21 mouse cellular contexts compared by ENCODE assay signal in the genomic region with DNA sequence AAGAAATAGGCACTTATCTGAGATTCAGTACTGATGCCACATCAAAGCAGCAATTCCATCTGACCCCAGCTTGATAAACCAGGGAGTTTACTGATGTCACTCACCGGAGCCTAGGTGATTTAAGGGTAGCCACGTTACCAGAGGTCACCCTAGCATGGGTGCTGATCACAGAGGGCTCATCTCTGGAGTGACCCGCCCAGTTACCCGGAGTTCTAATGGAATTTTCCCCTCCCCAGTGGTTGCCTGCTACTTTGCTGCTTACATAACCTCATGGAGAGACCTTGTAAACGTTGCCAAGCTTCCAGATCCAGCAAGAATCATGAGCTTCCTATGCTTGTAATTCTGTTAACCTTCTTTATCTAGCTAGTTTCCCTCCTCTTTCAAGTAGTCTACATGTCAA.
DNase-seq lines count a peak whose midpoint lies in the region; ATAC-seq and TF ChIP-seq lines count a peak whose summit lies in the region.
"Had no signal": no experiment of that assay in that cellular context is flagged by ENCODE, and none has a peak within 500 bp of the region (broad histone marks: within the 10 kb centered on the region; RNA-seq: fewer than 3 reads in every experiment).

No protein-coding gene starts in this region.

- DNase-seq in liver, adult 2 months (ENCODE audit: extremely low read depth, low read depth, low spot score), result peak; percentile 49
- DNase-seq in liver, postnatal 0 days, result no peak
- peak; percentile 37 for DNase-seq in adrenal gland, postnatal 10 days
- DNase-seq in adrenal gland, postnatal 36 days, result peak; percentile 50 to 57
- no peak for DNase-seq in heart, postnatal 14 days
- no peak for DNase-seq in forebrain, embryonic 14.5 days (ENCODE audit: low spot score)
- DNase-seq: cerebellum, adult 18-20 months; cerebellum, adult 9-10 months; cerebellum, postnatal 14 days; gastrocnemius, postnatal 10 days; gastrocnemius, postnatal 36 days; heart, adult 2 months had no signal

- no peaks in the 10 kb centered on the region for H3K4me1 ChIP-seq in liver, adult 2 months (ENCODE audit: control insufficient read depth, insufficient read depth, low read length)
- H3K4me1 ChIP-seq in liver, postnatal 0 days (ENCODE audit: insufficient read depth), result no peaks in the 10 kb centered on the region
- no peaks in the 10 kb centered on the region for H3K4me1 ChIP-seq in forebrain, embryonic 14.5 days (ENCODE audit: control insufficient read depth, insufficient read depth, low read length)
- H3K4me1 ChIP-seq: embryonic facial prominence, embryonic 12.5 days; embryonic facial prominence, embryonic 15.5 days; forebrain, embryonic 15.5 days; heart, embryonic 10.5 days; heart, embryonic 13.5 days; hindbrain, embryonic 12.5 days; hindbrain, embryonic 15.5 days had no signal

- TF ChIP-seq CTCF in liver, adult 2 months (IDR thresholded peaks at IDR 0.05; ENCODE audit: low read depth, low read length), result no peak
- TF ChIP-seq CTCF in liver, postnatal 0 days (IDR thresholded peaks at IDR 0.05; ENCODE audit: low read depth), result no peak

- H3K4me2 ChIP-seq in liver, postnatal 0 days (ENCODE audit: low read depth, low read length), result no peak overlapping the region
- no peak overlapping the region for H3K4me2 ChIP-seq in forebrain, embryonic 14.5 days (ENCODE audit: low read length)
- H3K4me2 ChIP-seq: embryonic facial prominence, embryonic 12.5 days; embryonic facial prominence, embryonic 15.5 days; forebrain, embryonic 15.5 days; heart, embryonic 13.5 days; hindbrain, embryonic 12.5 days; hindbrain, embryonic 15.5 days had no signal

- no peaks in the 10 kb centered on the region for H3K36me3 ChIP-seq in liver, adult 2 months (ENCODE audit: control insufficient read depth, insufficient read depth, low read length)
- no peaks in the 10 kb centered on the region for H3K36me3 ChIP-seq in liver, postnatal 0 days (replicated peaks; ENCODE audit: insufficient read depth, low read length)
- H3K36me3 ChIP-seq in forebrain, embryonic 14.5 days (ENCODE audit: control insufficient read depth, insufficient read depth, low read length), result no peaks in the 10 kb centered on the region
- H3K36me3 ChIP-seq: embryonic facial prominence, embryonic 12.5 days; embryonic facial prominence, embryonic 15.5 days; forebrain, embryonic 15.5 days; heart, embryonic 10.5 days; heart, embryonic 13.5 days; hindbrain, embryonic 12.5 days; hindbrain, embryonic 15.5 days had no signal

- H3K4me3 ChIP-seq in liver, adult 2 months (ENCODE audit: insufficient read depth, low read depth, low read length), result no peak overlapping the region
- H3K4me3 ChIP-seq in liver, postnatal 0 days (ENCODE audit: low read depth, low read length), result no peak overlapping the region
- no peak overlapping the region for H3K4me3 ChIP-seq in forebrain, embryonic 14.5 days (ENCODE audit: low read depth, low read length)
- H3K4me3 ChIP-seq: embryonic facial prominence, embryonic 12.5 days; embryonic facial prominence, embryonic 15.5 days; forebrain, embryonic 15.5 days; heart, adult 2 months; heart, embryonic 10.5 days; heart, embryonic 13.5 days; hindbrain, embryonic 12.5 days; hindbrain, embryonic 15.5 days had no signal

- no peaks in the 10 kb centered on the region for H3K27me3 ChIP-seq in liver, adult 2 months (ENCODE audit: control insufficient read depth, insufficient read depth, low read length)
- H3K27me3 ChIP-seq in liver, postnatal 0 days (ENCODE audit: insufficient read depth, low read length), result no peaks in the 10 kb centered on the region
- H3K27me3 ChIP-seq in forebrain, embryonic 14.5 days (replicated peaks; ENCODE audit: control insufficient read depth, insufficient read depth, low read length), result no peaks in the 10 kb centered on the region
- H3K27me3 ChIP-seq: embryonic facial prominence, embryonic 12.5 days; embryonic facial prominence, embryonic 15.5 days; forebrain, embryonic 15.5 days; heart, embryonic 13.5 days; hindbrain, embryonic 12.5 days; hindbrain, embryonic 15.5 days had no signal

- H3K79me2 ChIP-seq in liver, adult 2 months (ENCODE audit: control insufficient read depth, insufficient read depth, low read length), result no peaks in the 10 kb centered on the region

- intact Hi-C loops in heart, postnatal 14 days (cut with DNase I), result no loop called here

- TF ChIP-seq EP300 in liver, postnatal 0 days (IDR thresholded peaks at IDR 0.05; ENCODE audit: low read depth), result no peak

- no peak overlapping the region for H3K9ac ChIP-seq in liver, adult 2 months (ENCODE audit: low read depth, low read length)
- no peak overlapping the region for H3K9ac ChIP-seq in liver, postnatal 0 days (replicated peaks)
- no peak overlapping the region for H3K9ac ChIP-seq in forebrain, embryonic 14.5 days (ENCODE audit: low read length)
- H3K9ac ChIP-seq: embryonic facial prominence, embryonic 12.5 days; embryonic facial prominence, embryonic 15.5 days; forebrain, embryonic 15.5 days; heart, embryonic 13.5 days; hindbrain, embryonic 12.5 days; hindbrain, embryonic 15.5 days had no signal

- no peaks in the 10 kb centered on the region for H3K9me3 ChIP-seq in liver, postnatal 0 days (ENCODE audit: low read length)
- H3K9me3 ChIP-seq in forebrain, embryonic 14.5 days (replicated peaks; ENCODE audit: control insufficient read depth, low read length), result no peaks in the 10 kb centered on the region
- H3K9me3 ChIP-seq: embryonic facial prominence, embryonic 12.5 days; embryonic facial prominence, embryonic 15.5 days; forebrain, embryonic 15.5 days; heart, embryonic 10.5 days; heart, embryonic 13.5 days; hindbrain, embryonic 12.5 days; hindbrain, embryonic 15.5 days had no signal

- no peak overlapping the region for H3K27ac ChIP-seq in liver, adult 2 months (replicated peaks; ENCODE audit: insufficient read depth, low read depth, low read length)
- H3K27ac ChIP-seq in liver, postnatal 0 days (ENCODE audit: low read depth), result no peak overlapping the region
- no peak overlapping the region for H3K27ac ChIP-seq in forebrain, embryonic 14.5 days (ENCODE audit: low read depth, low read length)
- H3K27ac ChIP-seq: embryonic facial prominence, embryonic 12.5 days; embryonic facial prominence, embryonic 15.5 days; forebrain, embryonic 15.5 days; heart, adult 2 months; heart, embryonic 10.5 days; heart, embryonic 13.5 days; hindbrain, embryonic 12.5 days; hindbrain, embryonic 15.5 days had no signal

- no peak for ATAC-seq in liver, postnatal 0 days
- no peak for ATAC-seq in forebrain, embryonic 14.5 days
- ATAC-seq: CD4-positive, CD25-positive, alpha-beta regulatory T cell, adult 4 months; forebrain, embryonic 15.5 days; intestine, postnatal 0 days had no signal

- 38% methylated on average over 5 of the region's 5 CpGs for WGBS in liver, adult 2 months
- 49% methylated on average over 5 of the region's 5 CpGs for WGBS in liver, postnatal 0 days (ENCODE audit: insufficient replicate concordance)
- WGBS in forebrain, embryonic 14.5 days, result 85% methylated on average over 5 of the region's 5 CpGs

- no peak for TF ChIP-seq POLR2A in liver, adult 2 months (IDR thresholded peaks at IDR 0.05; ENCODE audit: extremely low read depth, insufficient read depth, low read length)

Comparison
In these comparisons a context has a peak if more than half of its experiments do, and no peak if none do; other contexts are left out.
1. DNase-seq: peak in liver, adult 2 months (single experiment), adrenal gland, postnatal 10 days (single experiment) and adrenal gland, postnatal 36 days (2 of 2); none in liver, postnatal 0 days (single experiment), heart, postnatal 14 days (0 of 2) and forebrain, embryonic 14.5 days (single experiment).